Mouse (Mus musculus): ENCODE measurements at regions not wholly inside any gene's neighbourhood (a gene's known extent, or its start where the extent isn't known, plus 50 kb on each side); places are given as distances from the start of the nearest gene placed in this dataset.

GRCm38 (mm10) chr14:25323542-25324484 lies 135.2 kb upstream of the Zmiz1 start:
- Histone ChIP-seq H3K4me1 (ENCODE audit: insufficient read depth, low read length) (peaks cover 3% of the 10 kb centered on the region; the same call in 1 of the 2 replicates), H3K4me3 (ENCODE audit: low read depth, low read length) (no peak overlapping the region), H3K9ac (replicated peaks; ENCODE audit: low read length, poor library complexity, severe bottlenecking) (no peak overlapping the region), H3K27me3 (ENCODE audit: insufficient read depth, low read length) (no peaks in the 10 kb centered on the region), H3K4me2 (ENCODE audit: low read depth, low read length, poor library complexity, severe bottlenecking) (no peak overlapping the region), H3K27ac (ENCODE audit: low read depth, low read length) (no peak overlapping the region), H3K9me3 (ENCODE audit: low read length) (no peaks in the 10 kb centered on the region), H3K36me3 (ENCODE audit: insufficient read depth, low read length) (no peaks in the 10 kb centered on the region)
- TF ChIP-seq CTCF (IDR thresholded peaks at IDR 0.05), result no peak
- ATAC-seq (ENCODE audit: low FRiP score) (no peak), DNase-seq (ENCODE audit: low spot score) (no peak)
- 79% methylated on average over 6 of the region's 6 CpGs for WGBS

- Histone ChIP-seq H3K4me3 (ENCODE audit: low read depth, low read length) (no peak overlapping the region), H3K36me3 (ENCODE audit: insufficient read depth, low read length) (no peaks in the 10 kb centered on the region), H3K4me2 (ENCODE audit: low read depth, low read length, poor library complexity, severe bottlenecking) (no peak overlapping the region), H3K27ac (ENCODE audit: low read depth, low read length) (no peak overlapping the region), H3K4me1 (ENCODE audit: insufficient read depth, low read length) (no peaks in the 10 kb centered on the region), H3K27me3 (ENCODE audit: insufficient read depth, low read length) (no peaks in the 10 kb centered on the region), H3K9ac (replicated peaks; ENCODE audit: low read length, poor library complexity, severe bottlenecking) (no peak overlapping the region), H3K9me3 (ENCODE audit: low read length) (no peaks in the 10 kb centered on the region)
- TF ChIP-seq CTCF (IDR thresholded peaks at IDR 0.05), result no peak
- ATAC-seq (ENCODE audit: low FRiP score) (no peak), DNase-seq (ENCODE audit: low spot score) (no peak)
- WGBS, result 92% methylated on average over 3 of the region's 3 CpGs
Measured at GRCm38 (mm10) chr14:25325887-25326286, 133.1 kb upstream of the Zmiz1 start.

GRCm38 (mm10) chr14:25328230-25328629 lies 130.8 kb upstream of the Zmiz1 start:
- no peak for ATAC-seq (ENCODE audit: low FRiP score)
- H3K4me1 ChIP-seq (ENCODE audit: insufficient read depth, low read length), result no peaks in the 10 kb centered on the region
- no peak overlapping the region for H3K4me3 ChIP-seq (ENCODE audit: low read depth, low read length)
- no peaks in the 10 kb centered on the region for H3K36me3 ChIP-seq (ENCODE audit: insufficient read depth, low read length)
- no peaks in the 10 kb centered on the region for H3K9me3 ChIP-seq (ENCODE audit: low read length)
- H3K27ac ChIP-seq (ENCODE audit: low read depth, low read length), result no peak overlapping the region
- H3K9ac ChIP-seq (replicated peaks; ENCODE audit: low read length, poor library complexity, severe bottlenecking), result no peak overlapping the region
- no peak for DNase-seq (ENCODE audit: low spot score)
- H3K4me2 ChIP-seq (ENCODE audit: low read depth, low read length, poor library complexity, severe bottlenecking), result no peak overlapping the region
- no peak for TF ChIP-seq CTCF (IDR thresholded peaks at IDR 0.05)
- WGBS, result 83% methylated on average over 5 of the region's 5 CpGs
- no peaks in the 10 kb centered on the region for H3K27me3 ChIP-seq (ENCODE audit: insufficient read depth, low read length)

GRCm38 (mm10) chr14:25334186-25334585 lies 124.8 kb upstream of the Zmiz1 start:
- Histone ChIP-seq H3K27ac (ENCODE audit: low read depth, low read length) (no peak overlapping the region), H3K9ac (replicated peaks; ENCODE audit: low read length, poor library complexity, severe bottlenecking) (no peak overlapping the region), H3K4me3 (ENCODE audit: low read depth, low read length) (no peak overlapping the region), H3K4me1 (ENCODE audit: insufficient read depth, low read length) (no peaks in the 10 kb centered on the region), H3K9me3 (ENCODE audit: low read length) (0 out of 2 replicates have a peak, but pooled peaks cover 2% of the 10 kb centered on the region), H3K36me3 (ENCODE audit: insufficient read depth, low read length) (no peaks in the 10 kb centered on the region), H3K4me2 (ENCODE audit: low read depth, low read length, poor library complexity, severe bottlenecking) (no peak overlapping the region), H3K27me3 (ENCODE audit: insufficient read depth, low read length) (no peaks in the 10 kb centered on the region)
- no peak for DNase-seq (ENCODE audit: low spot score)
- no peak for TF ChIP-seq CTCF (IDR thresholded peaks at IDR 0.05)
- 89% methylated on average over 2 of the region's 2 CpGs for WGBS
- no peak for ATAC-seq (ENCODE audit: low FRiP score)

GRCm38 (mm10) chr14:25336875-25337274 lies 122.1 kb upstream of the Zmiz1 start:
- no peak overlapping the region for H3K4me2 ChIP-seq (ENCODE audit: low read depth, low read length, poor library complexity, severe bottlenecking)
- H3K4me3 ChIP-seq (ENCODE audit: low read depth, low read length), result no peak overlapping the region
- H3K27me3 ChIP-seq (ENCODE audit: insufficient read depth, low read length), result no peaks in the 10 kb centered on the region
- 97% methylated on average over 1 of the region's 1 CpGs for WGBS
- TF ChIP-seq CTCF (IDR thresholded peaks at IDR 0.05), result no peak
- H3K27ac ChIP-seq (ENCODE audit: low read depth, low read length), result no peak overlapping the region
- H3K9ac ChIP-seq (replicated peaks; ENCODE audit: low read length, poor library complexity, severe bottlenecking), result no peak overlapping the region
- 0 out of 2 replicates have a peak, but pooled peaks cover 2% of the 10 kb centered on the region for H3K9me3 ChIP-seq (ENCODE audit: low read length)
- ATAC-seq (ENCODE audit: low FRiP score), result no peak
- DNase-seq (ENCODE audit: low spot score), result no peak
- no peaks in the 10 kb centered on the region for H3K36me3 ChIP-seq (ENCODE audit: insufficient read depth, low read length)
- no peaks in the 10 kb centered on the region for H3K4me1 ChIP-seq (ENCODE audit: insufficient read depth, low read length)

DNA sequence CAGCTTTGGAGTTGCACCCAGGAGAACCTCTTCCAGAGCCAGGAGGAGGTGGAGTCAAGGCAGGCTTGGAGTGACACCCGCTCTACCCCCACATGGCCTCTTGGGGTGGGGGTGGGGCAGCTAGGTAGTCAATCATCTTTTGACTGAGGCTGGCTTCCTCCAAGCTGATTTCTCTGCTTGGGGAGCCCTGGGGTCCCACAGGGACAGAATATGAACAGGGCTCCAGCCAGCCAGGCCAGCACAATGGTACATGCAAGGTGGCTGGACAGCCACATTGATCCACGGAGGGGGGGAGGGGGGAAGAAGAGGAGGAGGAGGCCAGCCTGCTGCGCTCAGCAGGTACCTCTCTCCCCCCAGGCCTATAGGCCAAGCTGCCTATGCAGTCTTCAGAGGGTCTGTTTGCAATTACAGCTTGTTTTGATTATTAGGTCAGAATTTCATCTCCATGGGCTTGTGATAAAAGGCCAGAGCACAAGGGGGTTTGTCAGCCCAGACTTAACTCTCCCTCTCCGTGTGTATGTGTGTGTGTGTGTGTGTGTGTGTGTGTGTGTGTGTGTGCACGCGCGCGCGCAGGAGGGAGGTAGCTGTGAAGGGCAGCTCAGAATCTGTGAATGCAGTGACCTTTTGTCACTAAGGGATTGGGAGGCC lies 120.5 kb upstream of the Zmiz1 start:
- 0 out of 2 replicates have a peak, but pooled peaks cover 2% of the 10 kb centered on the region for H3K9me3 ChIP-seq (ENCODE audit: low read length)
- H3K4me1 ChIP-seq (ENCODE audit: insufficient read depth, low read length), result no peaks in the 10 kb centered on the region
- DNase-seq (ENCODE audit: low spot score), result no peak
- no peaks in the 10 kb centered on the region for H3K36me3 ChIP-seq (ENCODE audit: insufficient read depth, low read length)
- H3K9ac ChIP-seq (replicated peaks; ENCODE audit: low read length, poor library complexity, severe bottlenecking), result 0 out of 2 replicates have a peak overlapping the region, but pooled peaks have one; percentile 36
- TF ChIP-seq CTCF (IDR thresholded peaks at IDR 0.05), result no peak
- no peak overlapping the region for H3K27ac ChIP-seq (ENCODE audit: low read depth, low read length)
- no peaks in the 10 kb centered on the region for H3K27me3 ChIP-seq (ENCODE audit: insufficient read depth, low read length)
- H3K4me3 ChIP-seq (ENCODE audit: low read depth, low read length), result no peak overlapping the region
- 64% methylated on average over 9 of the region's 9 CpGs for WGBS
- no peak overlapping the region for H3K4me2 ChIP-seq (ENCODE audit: low read depth, low read length, poor library complexity, severe bottlenecking)
- no peak for ATAC-seq (ENCODE audit: low FRiP score)

Data from midbrain, postnatal 0 days (tissue).